Mouse (Mus musculus): ENCODE results near the gene Pola2.

DNA sequence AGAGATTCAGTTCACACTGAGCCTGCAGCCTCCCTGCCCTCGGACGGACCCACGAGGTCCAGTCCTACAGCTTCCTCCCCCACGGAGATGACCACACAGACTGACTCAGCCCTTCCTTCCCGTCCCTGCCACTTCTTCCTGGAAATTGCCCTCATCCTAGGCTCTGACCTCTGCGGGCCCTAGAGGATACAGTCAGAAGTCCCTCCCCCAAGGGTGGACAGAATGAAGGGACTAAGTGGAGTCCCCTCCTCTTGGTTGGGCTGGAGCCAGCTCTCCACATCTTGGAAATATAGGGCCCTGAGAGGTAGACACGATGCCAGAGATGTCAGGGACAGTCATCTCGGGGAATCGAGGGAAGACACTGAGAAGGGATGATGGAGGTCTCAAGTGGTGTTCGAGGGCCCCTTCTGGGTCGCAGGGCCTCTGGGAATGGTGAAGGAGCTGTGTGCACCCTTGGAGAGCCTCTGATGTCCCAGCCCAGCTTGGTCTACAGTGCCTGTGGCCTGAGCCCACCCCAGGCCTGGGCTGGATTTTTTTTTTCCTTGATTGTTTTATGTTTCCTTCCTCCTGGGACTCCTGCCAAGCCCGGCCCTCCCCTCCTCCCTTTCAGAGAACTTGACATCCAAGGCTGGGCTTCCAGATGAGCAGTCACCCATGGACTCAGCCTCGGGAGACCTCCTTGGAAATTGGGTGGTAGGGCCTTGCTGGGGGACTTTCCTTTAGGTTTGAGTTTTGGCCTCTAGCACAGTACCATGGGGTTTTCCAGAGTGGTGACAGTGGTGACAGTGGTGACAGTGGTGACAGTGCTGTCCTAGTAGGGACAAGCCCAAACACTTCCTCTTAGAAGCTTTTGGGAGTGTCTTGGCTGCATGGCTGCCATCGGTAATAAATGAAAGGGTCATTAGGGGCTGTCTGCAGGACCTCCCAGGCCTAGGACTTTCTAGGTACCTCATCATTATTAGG, 34.1 kb downstream of the Pola2 start:
- TF ChIP-seq POLR2A (IDR thresholded peaks at IDR 0.05; ENCODE audit: low read depth, low read length) = no peak
- TF ChIP-seq CTCF (IDR thresholded peaks at IDR 0.05; ENCODE audit: extremely low read depth, insufficient read depth, insufficient read length, insufficient replicate concordance) = no peak
